Mouse (Mus musculus): ENCODE data around the gene Zfp839. TPM values are rescaled to one million over a fixed set of nuclear protein-coding genes. Genes with fewer than 3 reads are reported as not detected.
A peak's percentile ranks its signal among the peaks of the same experiment; 100 is the strongest.
"Not testable (repeated sequence)": the region's sequence is repeated elsewhere in the genome, so short reads cannot be mapped to it uniquely, and the experiment has no call there.

Gene Zfp839
- total RNA-seq, 2 experiments from 2014 or later, result 9.3 to 9.8 TPM

GRCm38 (mm10) chr12:110837850-110838249 is 12.2 kb upstream of the Zfp839 start:
- no peak for DNase-seq (ENCODE audit: low spot score)
- intact Hi-C loops (cut with DNase I), result no loop called here

GRCm38 (mm10) chr12:110840348-110841198 is 9.5 kb upstream of the Zfp839 start, which contains the start of gene Mok:
Mok (minus strand) TSS chr12:110840939.
- peak; percentile 89 for DNase-seq (ENCODE audit: low spot score)
- intact Hi-C loops (cut with DNase I), result loop anchor here (5.0 kb wide), 3 partner anchors 103 to 198 kb away; partner anchors contain the start of genes Hsp90aa1 and Wdr20

- intact Hi-C loops (cut with DNase I), result loop anchor here (2.0 to 5.0 kb wide), 4 partner anchors 105 to 423 kb away; partner anchors contain the start of genes Hsp90aa1 and Wdr20
- DNase-seq (ENCODE audit: low spot score), result no peak
Measured at GRCm38 (mm10) chr12:110841731-110842493, 8.1 kb upstream of the Zfp839 start.

GRCm38 (mm10) chr12:110843194-110844048 is 6.6 kb upstream of the Zfp839 start:
- DNase-seq (ENCODE audit: low spot score), result peak; percentile 63

GRCm38 (mm10) chr12:110844227-110845130 is 5.6 kb upstream of the Zfp839 start:
- no peak for DNase-seq (ENCODE audit: low spot score)
- intact Hi-C loops (cut with DNase I), result loop anchor here (2.0 to 5.0 kb wide), 5 partner anchors 107 to 396 kb away; partner anchors contain the start of genes Hsp90aa1 and Wdr20

More at GRCm38 (mm10) chr12:110843194-110844048, 6.6 kb upstream of the Zfp839 start:
- intact Hi-C loops (cut with DNase I), result loop anchor here (1.0 to 5.0 kb wide), 6 partner anchors 106 to 425 kb away; partner anchors contain the start of genes Hsp90aa1 and Wdr20

- DNase-seq (ENCODE audit: low spot score), result peak; percentile 90
- intact Hi-C loops (cut with DNase I), result loop anchor here (2.0 to 5.0 kb wide), 2 partner anchors 147 to 397 kb away; no protein-coding TSS in a partner anchor
Measured at GRCm38 (mm10) chr12:110845131-110845880, 4.7 kb upstream of the Zfp839 start.

- intact Hi-C loops (cut with DNase I), result loop anchor here (5.0 kb wide), 1 partner anchor 146 kb away; no protein-coding TSS in a partner anchor
Measured at GRCm38 (mm10) chr12:110846191-110846765, 3.8 kb upstream of the Zfp839 start.

GRCm38 (mm10) chr12:110850929-110851256 is 840 bp downstream of the Zfp839 start:
- DNase-seq (ENCODE audit: low spot score), result no peak
- intact Hi-C loops (cut with DNase I), result no loop called here

More at GRCm38 (mm10) chr12:110846191-110846765, 3.8 kb upstream of the Zfp839 start:
- DNase-seq (ENCODE audit: low spot score), result no peak

- DNase-seq (ENCODE audit: low spot score), result no peak
- intact Hi-C loops (cut with DNase I), result no loop called here
Measured at GRCm38 (mm10) chr12:110851414-110851813, 1.4 kb downstream of the Zfp839 start.

GRCm38 (mm10) chr12:110851923-110852322 is 1.9 kb downstream of the Zfp839 start:
- DNase-seq (ENCODE audit: low spot score), result no peak
- intact Hi-C loops (cut with DNase I), result no loop called here

- DNase-seq (ENCODE audit: low spot score), result no peak
- intact Hi-C loops (cut with DNase I), result no loop called here
Measured at GRCm38 (mm10) chr12:110854786-110855737, 5.0 kb downstream of the Zfp839 start.

GRCm38 (mm10) chr12:110857196-110857595 is 7.1 kb downstream of the Zfp839 start:
- no peak for DNase-seq (ENCODE audit: low spot score)
- intact Hi-C loops (cut with DNase I), result no loop called here

GRCm38 (mm10) chr12:110858681-110859080 is 8.6 kb downstream of the Zfp839 start:
- DNase-seq (ENCODE audit: low spot score); intact Hi-C loops (cut with DNase I): not testable (repeated sequence)

GRCm38 (mm10) chr12:110860293-110860692 is 10.2 kb downstream of the Zfp839 start:
- intact Hi-C loops (cut with DNase I), result no loop called here
- DNase-seq (ENCODE audit: low spot score), result no peak

GRCm38 (mm10) chr12:110861256-110861655 is 11.2 kb downstream of the Zfp839 start:
- intact Hi-C loops (cut with DNase I), result no loop called here
- DNase-seq (ENCODE audit: low spot score), result no peak

GRCm38 (mm10) chr12:110864008-110864407 is 14.0 kb downstream of the Zfp839 start:
- intact Hi-C loops (cut with DNase I), result no loop called here
- no peak for DNase-seq (ENCODE audit: low spot score)
